Mouse (Mus musculus): ENCODE data around the gene Ppil1.

Gene Ppil1

GRCm38 (mm10) chr17:29263840-29264633 is at the start of gene Ppil1:
Ppil1 (minus strand) TSS chr17:29264186.
- peak; percentile 85 to 86 for DNase-seq (ENCODE audit: low spot score in 2 of 2)

GRCm38 (mm10) chr17:29313300-29313699 is 49.3 kb upstream of the Ppil1 start:
- no peak for DNase-seq (ENCODE audit: low spot score in 2 of 2)

- DNase-seq (ENCODE audit: low spot score in 2 of 2), result no peak
Measured at GRCm38 (mm10) chr17:29312082-29312481, 48.1 kb upstream of the Ppil1 start.

GRCm38 (mm10) chr17:29311602-29312001 is 47.6 kb upstream of the Ppil1 start:
- DNase-seq (ENCODE audit: low spot score in 2 of 2), result no peak

- DNase-seq (ENCODE audit: low spot score in 2 of 2), result peak; percentile 49 to 66
Measured at GRCm38 (mm10) chr17:29310056-29310623, 46.2 kb upstream of the Ppil1 start.

- DNase-seq (ENCODE audit: low spot score in 2 of 2), result no peak
Measured at GRCm38 (mm10) chr17:29305871-29306270, 41.9 kb upstream of the Ppil1 start.

GRCm38 (mm10) chr17:29305058-29305806 is 41.2 kb upstream of the Ppil1 start:
- peak; percentile 56 to 61 for DNase-seq (ENCODE audit: low spot score in 2 of 2)

- peak; percentile 57 to 72 for DNase-seq (ENCODE audit: low spot score in 2 of 2)
Measured at GRCm38 (mm10) chr17:29304376-29305057, 40.5 kb upstream of the Ppil1 start.

GRCm38 (mm10) chr17:29303856-29304255 is 39.9 kb upstream of the Ppil1 start:
- DNase-seq (ENCODE audit: low spot score in 2 of 2), result no peak

- no peak for DNase-seq (ENCODE audit: low spot score in 2 of 2)
Measured at GRCm38 (mm10) chr17:29303087-29303486, 39.1 kb upstream of the Ppil1 start.

GRCm38 (mm10) chr17:29302149-29302548 is 38.2 kb upstream of the Ppil1 start:
- DNase-seq (ENCODE audit: low spot score in 2 of 2), result peak; percentile 53 to 69

GRCm38 (mm10) chr17:29301421-29301820 is 37.4 kb upstream of the Ppil1 start:
- no peak for DNase-seq (ENCODE audit: low spot score in 2 of 2)

GRCm38 (mm10) chr17:29300926-29301325 is 36.9 kb upstream of the Ppil1 start:
- DNase-seq (ENCODE audit: low spot score in 2 of 2), result no peak

- DNase-seq (ENCODE audit: low spot score in 2 of 2), result no peak
Measured at GRCm38 (mm10) chr17:29299282-29299681, 35.3 kb upstream of the Ppil1 start.

GRCm38 (mm10) chr17:29297813-29298212 is 33.8 kb upstream of the Ppil1 start:
- DNase-seq (ENCODE audit: low spot score in 2 of 2), result no peak

- DNase-seq (ENCODE audit: low spot score in 2 of 2), result no peak
Measured at GRCm38 (mm10) chr17:29297321-29297720, 33.3 kb upstream of the Ppil1 start.

- no peak for DNase-seq (ENCODE audit: low spot score in 2 of 2)
Measured at GRCm38 (mm10) chr17:29295835-29296234, 31.8 kb upstream of the Ppil1 start.

- peak in 1 of 2 experiments; percentile 62 for DNase-seq (ENCODE audit: low spot score in 2 of 2)
Measured at GRCm38 (mm10) chr17:29293807-29294605, 30.0 kb upstream of the Ppil1 start.

- DNase-seq (ENCODE audit: low spot score in 2 of 2), result no peak
Measured at GRCm38 (mm10) chr17:29292996-29293395, 29.0 kb upstream of the Ppil1 start.

- no peak for DNase-seq (ENCODE audit: low spot score in 2 of 2)
Measured at GRCm38 (mm10) chr17:29291793-29292192, 27.8 kb upstream of the Ppil1 start.

All from heart, adult 9 months (tissue).